Mouse (Mus musculus) midbrain, embryonic 14.5 days (tissue): ENCODE results near the gene Dnm1. TPM values are rescaled to one million over a fixed set of nuclear protein-coding genes. Genes with fewer than 3 reads are reported as not detected.

Source experiments
- ATAC-seq: fragments of 200-750 bp; cut with Nextera tagmentation; 2 replicates; pipeline ENCODE4 v1.8.0; 2017; ENCODE audit warnings: moderate number of reproducible peaks, moderate library complexity; ENCODE audit not compliant: low FRiP score, low TSS enrichment
- DNase-seq: peaks from one replicate; pipeline ENCODE4 v3.0.0-alpha.2; 2015
- H3K27ac ChIP-seq: fragments of 300-500 bp; sonication (generic); replicated peaks from 2 replicates; pipeline ENCODE4 v1.5.1; 2014; ENCODE audit warnings: mild to moderate bottlenecking, low read depth, low read length, moderate library complexity
- H3K27me3 ChIP-seq: fragments of 300-500 bp; sonication (generic); 2 replicates; pipeline ENCODE4 v1.6.1; 2014; ENCODE audit warnings: low read length, control low read depth, mixed read lengths; ENCODE audit not compliant: control insufficient read depth, insufficient read depth
- H3K36me3 ChIP-seq: fragments of 300-500 bp; sonication (generic); 2 replicates; pipeline ENCODE4 v1.6.1; 2014; ENCODE audit warnings: low read length, control low read depth; ENCODE audit not compliant: control insufficient read depth, insufficient read depth
- H3K4me1 ChIP-seq: fragments of 300-500 bp; sonication (generic); 2 replicates; pipeline ENCODE4 v1.6.1; 2014; ENCODE audit warnings: mild to moderate bottlenecking, antibody characterized with exemption, low read length, control low read depth; ENCODE audit not compliant: control insufficient read depth, insufficient read depth
- H3K4me2 ChIP-seq: fragments of 300-500 bp; sonication (generic); 2 replicates; pipeline ENCODE4 v1.6.1; 2014; ENCODE audit warnings: mild to moderate bottlenecking, low read length, moderate library complexity
- H3K4me3 ChIP-seq: fragments of 300-500 bp; sonication (generic); replicated peaks from 2 replicates; pipeline ENCODE4 v1.5.1; 2014; ENCODE audit warnings: low read depth, low read length
- H3K9ac ChIP-seq: fragments of 300-500 bp; sonication (generic); replicated peaks from 2 replicates; pipeline ENCODE4 v1.6.1; 2014; ENCODE audit warnings: mild to moderate bottlenecking, low read length, moderate library complexity
- H3K9me3 ChIP-seq: fragments of 300-500 bp; sonication (generic); 2 replicates; pipeline ENCODE4 v1.6.1; 2016; ENCODE audit warnings: low read length, control low read depth, mixed read lengths; ENCODE audit not compliant: control insufficient read depth
- WGBS: fragments of 180-500 bp; shearing (Covaris S2); extraction: QIAGEN DNeasy Blood & Tissue Kit; methylation state at CpG from one replicate; pipeline ENCODE4 v1.1.7; 2014; 5-methylcytosine and 5-hydroxymethylcytosine counted together
- polyA plus RNA-seq: library from polyadenylated mRNA; unstranded; fragments of >200 nt; fragmentation: Nextera tagmentation; extraction: Ambion mirVana; gene quantifications from 2 replicates; pipeline ENCODE4 v1.2.1, GENCODE M21; 2014

Dnm1 gene
- polyA plus RNA-seq, 1 experiment from 2014 or later: 90.6 TPM

DNA sequence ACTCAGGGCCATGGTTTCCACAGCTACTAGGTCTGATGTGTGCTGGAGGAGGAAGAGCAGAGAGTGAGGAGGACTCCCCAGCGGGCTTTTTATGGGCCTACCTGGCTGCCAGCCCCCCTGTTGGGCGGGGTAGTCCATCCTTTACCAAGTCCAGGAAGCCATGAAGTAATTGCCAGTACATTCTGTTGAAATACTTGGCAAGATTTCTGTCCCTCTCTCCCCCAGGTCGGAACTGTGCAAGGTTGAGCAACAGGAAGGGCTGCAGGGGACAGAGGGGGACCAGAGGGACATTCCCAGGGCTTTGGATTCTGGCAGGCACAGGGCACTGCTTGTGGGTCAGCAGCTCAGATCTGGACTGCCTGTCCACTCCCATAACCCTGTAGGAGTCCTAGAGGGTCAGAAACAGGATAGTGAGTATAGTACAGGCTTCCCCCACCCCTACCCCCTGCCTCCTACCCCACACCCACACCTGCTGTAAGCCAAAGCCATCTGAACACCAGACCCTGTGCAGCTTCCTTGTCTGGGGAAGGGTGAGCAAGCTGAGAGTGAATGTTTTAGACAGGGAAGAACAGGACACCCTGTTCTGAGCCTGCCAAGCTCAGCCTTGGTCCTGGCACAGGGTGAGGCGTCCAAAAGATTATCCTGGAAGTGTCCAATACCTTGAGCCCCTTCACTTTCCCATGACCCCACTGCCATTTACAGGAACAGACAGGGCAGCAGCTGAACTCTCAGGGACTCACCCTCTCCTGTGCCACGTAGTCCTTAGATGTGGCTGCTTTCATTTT lies 34.8 kb upstream of the Dnm1 start, which contains the start of gene Lcn2:
Gene Lcn2, minus strand, starts transcription at position 547 of the 785 bp plus-strand sequence.
- ATAC-seq (no peak), DNase-seq (no peak)
- H3K4me3 ChIP-seq: no peak within 1 kb of the TSS
- H3K36me3 ChIP-seq: no peaks in the 10 kb centered on the region
- H3K9ac ChIP-seq: no peak within 1 kb of the TSS
- H3K4me2 ChIP-seq: no peak within 1 kb of the TSS
- no peaks in the 10 kb centered on the region for H3K4me1 ChIP-seq
- H3K9me3 ChIP-seq: no peaks in the 10 kb centered on the region
- no peaks in the 10 kb centered on the region for H3K27me3 ChIP-seq
- WGBS: 70% methylated on average over 5 of the region's 5 CpGs
- H3K27ac ChIP-seq: no peak within 1 kb of the TSS

GRCm38 (mm10) chr2:32382689-32383088 lies 29.6 kb upstream of the Dnm1 start:
- Histone ChIP-seq H3K9me3 (no peaks in the 10 kb centered on the region), H3K4me1 (no peaks in the 10 kb centered on the region), H3K4me2 (no peak overlapping the region; the same call in 1 of the 2 replicates), H3K27ac (no peak overlapping the region), H3K4me3 (no peak overlapping the region), H3K9ac (no peak overlapping the region), H3K36me3 (peaks cover 24% of the 10 kb centered on the region), H3K27me3 (no peaks in the 10 kb centered on the region)
- no peak for ATAC-seq
- no peak for DNase-seq
- WGBS: 85% methylated on average over 2 of the region's 2 CpGs

DNA sequence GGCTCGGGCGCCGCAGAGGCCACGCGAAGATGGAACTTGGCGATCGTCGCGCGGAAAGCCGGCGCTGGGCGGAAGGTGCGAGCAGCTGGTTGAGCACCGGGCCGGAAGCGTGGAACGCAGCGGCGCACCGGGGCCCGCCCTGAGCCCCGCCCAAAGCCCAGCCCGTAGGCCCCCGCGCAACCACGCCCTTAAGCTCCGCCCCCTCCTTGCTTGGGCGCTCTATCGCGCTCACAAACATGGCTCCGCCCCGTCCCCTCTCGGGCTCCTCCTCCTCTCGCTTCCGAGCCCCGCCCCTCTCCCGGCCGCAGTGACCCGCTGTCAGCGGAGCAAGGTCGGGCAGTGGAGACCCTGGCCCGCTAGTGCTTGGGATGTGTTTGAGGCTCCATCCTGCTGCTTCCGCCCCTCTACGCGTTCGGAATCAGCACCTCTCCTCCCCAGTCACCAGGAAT lies 28.7 kb upstream of the Dnm1 start, which contains the start of gene 1110008P14Rik:
Gene 1110008P14Rik, minus strand, starts transcription at position 164 of the 449 bp plus-strand sequence.
- no peaks in the 10 kb centered on the region for H3K9me3 ChIP-seq
- DNase-seq (peak; percentile 93), ATAC-seq (peak; percentile 89)
- H3K27me3 ChIP-seq: no peaks in the 10 kb centered on the region
- H3K9ac ChIP-seq: peak within 1 kb of the TSS; percentile 62
- no peaks in the 10 kb centered on the region for H3K4me1 ChIP-seq
- H3K4me2 ChIP-seq: peak within 1 kb of the TSS; percentile 96
- under 1% methylated on average over 47 of the region's 47 CpGs for WGBS
- no peak within 1 kb of the TSS; the same call in 1 of the 2 replicates for H3K27ac ChIP-seq
- peak within 1 kb of the TSS; percentile 67 for H3K4me3 ChIP-seq
- H3K36me3 ChIP-seq: peaks cover 33% of the 10 kb centered on the region

- Histone ChIP-seq H3K9me3 (no peaks in the 10 kb centered on the region), H3K4me1 (no peaks in the 10 kb centered on the region), H3K36me3 (peaks cover 38% of the 10 kb centered on the region), H3K27me3 (no peaks in the 10 kb centered on the region), H3K4me3 (peak overlapping the region; percentile 67), H3K4me2 (peak overlapping the region; percentile 96), H3K9ac (peak overlapping the region; percentile 62), H3K27ac (no peak overlapping the region)
- under 1% methylated on average over 27 of the region's 27 CpGs for WGBS
- ATAC-seq (peak; percentile 43), DNase-seq (peak; percentile 66)
These were observed 28.1 kb upstream of the Dnm1 start for GRCm38 (mm10) chr2:32381141-32381774.

- no peaks in the 10 kb centered on the region for H3K4me1 ChIP-seq
- 90% methylated on average over 7 of the region's 7 CpGs for WGBS
- no peaks in the 10 kb centered on the region for H3K9me3 ChIP-seq
- peaks cover 50% of the 10 kb centered on the region for H3K36me3 ChIP-seq
- no peak overlapping the region for H3K9ac ChIP-seq
- DNase-seq (no peak), ATAC-seq (no peak)
- no peak overlapping the region for H3K4me3 ChIP-seq
- H3K27ac ChIP-seq: no peak overlapping the region
- no peak overlapping the region for H3K4me2 ChIP-seq
- H3K27me3 ChIP-seq: no peaks in the 10 kb centered on the region
These were observed 26.9 kb upstream of the Dnm1 start for GRCm38 (mm10) chr2:32380001-32380500.

DNA sequence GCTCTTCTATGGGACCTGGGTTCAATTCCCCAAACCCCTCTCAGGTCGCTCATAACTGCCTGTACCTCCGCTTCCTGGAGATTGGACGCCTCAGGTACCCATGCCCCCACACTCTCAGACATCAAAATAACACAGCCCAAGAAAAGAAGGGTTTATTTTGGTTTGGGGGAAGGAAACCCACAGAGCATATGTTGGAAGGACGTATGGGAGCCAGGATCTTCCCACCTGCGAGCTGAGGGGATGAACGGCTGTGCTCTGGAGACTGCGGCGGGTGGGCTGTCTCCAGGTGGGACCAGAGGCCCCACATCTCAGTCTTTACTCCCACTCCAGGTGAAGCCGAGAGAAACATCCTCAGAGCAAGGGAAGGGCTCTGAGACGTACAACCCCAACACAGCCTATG lies 23.8 kb upstream of the Dnm1 start:
- H3K4me1 ChIP-seq: no peaks in the 10 kb centered on the region
- H3K36me3 ChIP-seq: peaks cover 74% of the 10 kb centered on the region
- no peaks in the 10 kb centered on the region for H3K27me3 ChIP-seq
- ATAC-seq: no peak
- no peak overlapping the region for H3K9ac ChIP-seq
- 96% methylated on average over 10 of the region's 10 CpGs for WGBS
- no peak overlapping the region for H3K27ac ChIP-seq
- H3K9me3 ChIP-seq: no peaks in the 10 kb centered on the region
- no peak for DNase-seq
- no peak overlapping the region for H3K4me2 ChIP-seq
- no peak overlapping the region for H3K4me3 ChIP-seq

GRCm38 (mm10) chr2:32375317-32375940 lies 22.3 kb upstream of the Dnm1 start:
- no peak overlapping the region for H3K9ac ChIP-seq
- no peaks in the 10 kb centered on the region for H3K4me1 ChIP-seq
- no peaks in the 10 kb centered on the region for H3K27me3 ChIP-seq
- no peak overlapping the region for H3K27ac ChIP-seq
- H3K4me3 ChIP-seq: no peak overlapping the region
- no peak for DNase-seq
- H3K36me3 ChIP-seq: peaks cover 90% of the 10 kb centered on the region
- ATAC-seq: no peak
- 94% methylated on average over 13 of the region's 13 CpGs for WGBS
- H3K9me3 ChIP-seq: no peaks in the 10 kb centered on the region
- H3K4me2 ChIP-seq: no peak overlapping the region

DNA sequence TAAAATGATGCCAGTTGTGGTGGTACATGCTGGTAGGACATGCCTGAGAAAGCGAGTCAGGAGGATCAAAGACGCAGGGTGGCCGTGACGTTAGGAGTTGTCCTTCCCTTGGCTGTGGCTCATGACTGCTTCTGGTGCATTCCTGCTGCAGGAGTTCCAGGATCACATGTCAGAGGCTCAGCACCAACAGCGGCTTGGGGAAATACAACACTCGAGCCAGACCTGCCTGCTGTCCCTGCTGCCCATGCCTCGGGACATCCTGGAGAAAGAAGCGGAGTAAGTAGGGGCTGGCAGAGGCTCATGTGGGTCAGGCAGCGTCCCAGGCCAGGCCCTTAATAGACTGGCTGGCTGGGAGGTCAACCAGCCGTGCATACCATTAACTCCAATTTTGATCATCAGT lies 21.1 kb upstream of the Dnm1 start:
- Histone ChIP-seq H3K4me1 (no peaks in the 10 kb centered on the region), H3K27ac (no peak overlapping the region), H3K36me3 (peaks cover 94% of the 10 kb centered on the region), H3K4me3 (no peak overlapping the region), H3K4me2 (no peak overlapping the region), H3K9ac (no peak overlapping the region), H3K9me3 (no peaks in the 10 kb centered on the region), H3K27me3 (no peaks in the 10 kb centered on the region)
- ATAC-seq (no peak), DNase-seq (no peak)
- WGBS: 91% methylated on average over 10 of the region's 10 CpGs
